Mouse (Mus musculus): Measurements from ENCODE around the gene Celsr1.

DNA sequence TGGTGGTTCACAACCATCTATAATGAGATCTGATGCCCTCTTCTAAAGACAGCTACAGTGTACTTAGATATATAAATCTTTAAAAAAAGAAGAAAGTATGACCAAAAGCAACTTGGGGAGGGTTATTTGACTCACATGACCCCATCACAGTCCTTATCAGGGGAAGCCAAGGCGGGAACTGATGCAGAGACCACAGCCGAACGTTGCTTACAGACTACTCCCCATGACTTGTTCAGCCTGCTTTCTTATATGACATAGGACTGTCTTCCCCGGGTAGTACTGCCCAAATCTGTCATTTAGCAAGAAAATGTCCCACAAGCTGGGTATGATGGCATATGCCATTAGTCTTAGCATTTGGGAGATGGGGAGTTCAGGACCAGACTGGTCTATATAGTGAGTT is 144.3 kb downstream of the Celsr1 start:
- TF ChIP-seq CTCF (IDR thresholded peaks at IDR 0.05; ENCODE audit: low read depth, low read length) (no peak), POLR2A (IDR thresholded peaks at IDR 0.05; ENCODE audit: extremely low read depth, insufficient read depth, low read length) (no peak)
